Mouse (Mus musculus) spleen, postnatal 10 days (tissue): ENCODE measurements around the gene Ets1.

ENCODE experiments used
- DNase-seq, 2 experiments: peaks; one replicate each; pipeline ENCODE4 v3.0.0; 2021 to 2022; ENCODE audit warnings: low spot score in 2 of 2

Gene Ets1

GRCm38 (mm10) chr9:32666611-32667517 lies 30.8 kb downstream of the Ets1 start:
- DNase-seq, result no peak

GRCm38 (mm10) chr9:32667518-32667908 lies 31.5 kb downstream of the Ets1 start:
- DNase-seq, result no peak

- DNase-seq, result peak in 1 of 2 experiments; percentile 48
Measured at GRCm38 (mm10) chr9:32668075-32668673, 32.2 kb downstream of the Ets1 start.

- DNase-seq, result no peak
Measured at GRCm38 (mm10) chr9:32669397-32669796, 33.4 kb downstream of the Ets1 start.

DNA sequence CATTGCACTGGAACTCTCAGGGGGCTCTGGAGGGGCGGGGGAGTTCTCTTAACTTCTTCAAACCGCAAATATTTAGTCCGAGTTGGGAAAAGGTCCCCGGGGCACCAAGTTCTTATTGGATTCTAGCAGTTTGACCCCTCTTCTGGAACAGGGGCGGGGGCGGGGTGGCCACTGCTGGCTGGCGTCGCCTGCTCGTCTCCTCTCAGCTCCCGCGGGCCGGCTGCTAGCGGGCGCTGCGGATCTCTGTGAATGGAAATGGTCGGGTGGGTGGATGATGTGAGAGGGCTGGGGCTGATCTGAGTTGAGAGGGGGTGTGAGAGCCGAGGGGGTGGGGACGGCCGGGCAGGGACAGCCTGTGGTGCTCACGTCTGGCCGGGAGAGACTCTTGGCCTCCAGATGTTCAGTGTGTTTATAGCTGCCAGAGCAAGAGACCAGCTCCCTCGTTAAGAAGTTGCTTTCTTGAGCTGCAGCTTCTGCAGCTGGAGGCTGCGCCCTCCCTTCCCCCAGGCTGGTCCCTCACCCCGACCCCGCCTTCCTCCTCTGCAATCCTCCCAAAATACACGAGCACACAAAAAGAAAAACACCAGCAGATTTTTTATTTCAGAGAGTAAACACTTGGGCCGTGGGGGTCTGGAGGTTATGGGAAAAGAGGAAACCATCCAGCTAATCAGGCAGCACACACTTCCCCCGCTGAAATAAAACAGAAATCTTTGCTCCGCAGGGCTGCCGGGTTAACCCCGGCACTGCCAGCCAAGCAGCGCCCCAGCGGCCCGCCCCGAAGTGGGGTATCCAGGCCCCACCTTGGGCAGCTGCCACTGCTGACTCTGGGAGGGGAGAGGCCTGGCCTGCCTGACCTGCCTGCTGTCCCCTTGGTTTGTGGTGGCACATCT lies 36.2 kb downstream of the Ets1 start:
- DNase-seq, result peak in 1 of 2 experiments; percentile 70

DNA sequence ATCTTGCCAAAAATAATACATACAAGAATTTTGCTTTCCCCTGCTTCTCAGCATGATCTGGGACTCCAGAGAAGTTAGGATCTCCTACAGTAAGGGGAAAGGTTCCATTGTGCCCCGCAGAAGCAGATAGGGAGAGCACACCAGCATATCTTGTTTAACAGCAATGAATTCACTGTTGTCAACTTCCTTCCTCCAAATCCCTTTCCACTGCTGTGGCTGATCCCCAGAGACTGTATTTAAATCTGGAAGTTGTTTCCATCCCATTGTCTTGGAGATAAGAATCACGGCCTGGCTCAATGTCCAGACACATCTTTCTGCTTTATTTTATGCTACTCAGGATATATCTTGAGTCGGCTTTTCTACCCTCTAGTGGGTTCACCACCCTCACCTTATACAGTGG lies 37.9 kb downstream of the Ets1 start:
- DNase-seq, result no peak

GRCm38 (mm10) chr9:32675671-32676409 lies 39.8 kb downstream of the Ets1 start:
- no peak for DNase-seq

GRCm38 (mm10) chr9:32676480-32676879 lies 40.5 kb downstream of the Ets1 start:
- no peak for DNase-seq

DNA sequence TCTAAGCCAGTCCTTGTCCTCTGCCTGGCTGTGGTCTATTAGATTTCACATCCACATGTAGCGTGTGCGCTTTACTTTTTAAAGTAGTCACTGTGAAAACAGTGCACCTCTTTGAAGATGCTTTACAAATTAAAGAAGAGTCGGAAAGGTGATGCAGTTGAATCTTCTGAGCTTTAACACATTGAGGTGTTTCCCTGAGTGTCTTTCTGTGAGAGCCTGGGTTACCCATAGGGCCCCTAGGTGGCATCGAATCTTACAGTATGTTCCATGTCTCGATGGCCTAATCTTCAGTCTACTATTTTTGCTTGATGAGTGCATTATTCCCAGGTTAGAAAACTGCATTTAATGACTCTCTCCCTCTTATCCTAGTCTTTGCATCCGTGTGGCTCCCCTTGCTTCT lies 41.6 kb downstream of the Ets1 start:
- DNase-seq, result no peak

DNA sequence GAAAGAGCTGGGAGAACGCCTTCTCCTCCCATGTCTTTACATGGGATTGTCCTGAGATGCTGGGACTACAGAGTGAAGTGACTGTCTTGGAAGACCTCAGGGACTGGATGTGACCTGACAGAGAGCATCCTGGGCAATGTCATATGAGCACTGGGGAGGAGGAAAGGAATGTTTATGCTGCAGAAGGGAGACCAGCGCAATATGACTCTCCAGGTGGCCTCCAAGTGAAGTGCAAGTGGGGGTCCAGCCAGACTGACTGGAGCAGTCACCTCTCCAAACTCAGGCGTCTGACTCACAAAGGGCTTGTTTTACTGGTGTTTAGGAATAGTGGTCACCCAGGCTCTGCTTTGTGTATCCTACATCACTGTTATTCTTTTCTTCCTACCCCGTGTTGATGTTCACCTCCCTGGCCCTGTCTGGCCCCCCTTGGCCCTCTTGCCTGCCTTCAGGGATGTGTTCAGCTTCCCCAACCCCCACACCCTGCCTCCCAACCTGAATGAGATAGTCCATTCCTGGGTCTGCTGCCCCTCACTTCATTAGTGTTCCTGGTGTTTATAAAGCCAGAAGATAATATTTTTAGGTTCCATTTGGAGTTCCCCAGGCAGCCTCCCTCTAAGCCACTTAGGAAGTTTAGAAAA lies 42.2 kb downstream of the Ets1 start:
- DNase-seq, result no peak

GRCm38 (mm10) chr9:32679531-32679930 lies 43.5 kb downstream of the Ets1 start:
- DNase-seq, result no peak

DNA sequence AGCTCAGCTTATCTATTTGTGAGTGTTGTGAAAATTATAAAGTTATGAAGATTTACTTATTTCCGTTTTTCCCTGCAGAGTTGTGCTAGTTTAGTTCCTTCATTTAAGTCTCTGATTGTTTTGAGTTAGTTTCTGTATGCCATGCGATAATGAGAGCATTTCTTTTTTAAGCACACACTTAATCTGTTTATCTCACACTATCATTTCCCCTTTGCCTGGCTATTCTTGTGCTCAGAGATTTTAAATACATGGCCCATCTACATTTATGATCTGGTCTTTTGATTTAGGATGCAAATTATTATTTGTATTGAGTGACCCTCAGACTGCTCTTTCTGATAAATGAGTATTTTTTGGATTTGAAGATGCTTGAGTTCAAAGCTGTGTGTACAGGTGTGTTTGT lies 44.2 kb downstream of the Ets1 start:
- no peak for DNase-seq

DNA sequence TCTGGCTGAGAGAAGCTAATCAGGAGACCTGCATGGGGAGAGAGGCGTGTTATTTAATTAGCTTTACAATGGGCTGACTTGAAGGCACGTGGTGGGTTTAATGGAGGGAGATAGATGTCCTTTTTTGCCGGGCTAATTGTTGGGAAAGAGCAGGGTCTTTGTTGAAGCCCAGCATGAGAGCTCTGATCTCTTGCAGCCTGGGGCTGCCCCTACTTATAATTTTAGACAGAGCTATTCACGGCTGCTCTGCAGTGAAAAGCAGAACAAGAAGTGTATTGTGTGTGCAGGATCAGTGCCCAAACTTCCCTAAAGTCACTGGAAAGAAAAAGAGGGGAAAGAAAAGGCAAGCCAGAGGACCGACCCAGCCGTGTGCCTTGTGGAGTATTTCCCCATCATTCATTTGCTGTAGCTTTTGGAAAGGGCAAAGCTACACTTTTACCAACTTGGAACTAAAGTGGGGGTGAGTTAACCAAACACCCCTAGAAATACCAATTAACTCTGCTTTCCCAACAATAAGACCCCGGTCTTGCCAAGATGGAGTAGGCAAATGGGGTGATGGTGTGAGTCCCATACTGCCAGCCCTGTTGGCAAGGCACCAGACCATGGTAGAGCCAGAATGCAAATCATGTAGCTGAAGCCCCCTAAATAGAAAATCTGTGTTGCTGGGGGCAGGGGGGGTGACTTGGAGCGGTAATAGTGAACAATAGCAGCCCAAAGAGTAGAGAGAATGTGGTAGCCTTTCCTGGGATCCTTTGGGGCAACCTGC lies 50.0 kb downstream of the Ets1 start:
- DNase-seq, result no peak

- no peak for DNase-seq
Measured at GRCm38 (mm10) chr9:32688351-32688750, 52.3 kb downstream of the Ets1 start.

DNA sequence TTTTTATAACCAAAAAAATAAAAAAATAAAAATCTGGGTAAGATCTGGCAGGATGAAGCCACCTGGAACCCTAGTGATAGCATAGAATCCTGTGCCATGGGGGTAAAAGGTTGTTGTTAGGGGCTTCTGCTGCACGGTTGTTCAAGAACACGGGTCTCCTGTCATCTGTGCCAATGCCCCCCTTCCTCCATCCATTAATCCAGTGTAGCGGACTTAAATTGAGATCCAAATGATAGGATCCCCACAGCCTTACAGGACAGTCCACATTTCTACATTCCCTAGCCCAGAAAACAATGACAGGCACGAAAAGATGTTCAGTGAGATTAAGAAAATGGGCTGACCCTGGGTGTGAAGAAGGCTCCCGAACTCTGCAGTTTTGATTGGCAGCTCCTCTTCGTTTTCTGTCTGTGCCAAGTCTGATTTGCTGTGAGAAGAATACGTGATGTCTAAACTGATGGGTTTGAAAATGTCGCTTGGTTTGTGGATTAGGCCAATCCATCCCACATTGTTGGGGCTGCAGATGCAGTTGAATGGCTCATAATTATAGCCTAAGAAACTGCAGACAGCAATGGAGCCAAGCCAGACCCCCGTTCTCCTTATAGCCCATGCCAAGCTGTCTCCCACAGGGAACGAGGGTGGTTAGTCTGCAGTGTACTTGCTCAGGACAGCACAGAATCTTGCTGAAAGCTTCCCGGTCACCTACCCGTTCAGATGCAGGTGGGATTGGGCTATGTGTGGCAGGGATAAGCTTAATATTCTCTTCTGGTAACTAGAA lies 55.3 kb downstream of the Ets1 start:
- DNase-seq, result no peak

DNA sequence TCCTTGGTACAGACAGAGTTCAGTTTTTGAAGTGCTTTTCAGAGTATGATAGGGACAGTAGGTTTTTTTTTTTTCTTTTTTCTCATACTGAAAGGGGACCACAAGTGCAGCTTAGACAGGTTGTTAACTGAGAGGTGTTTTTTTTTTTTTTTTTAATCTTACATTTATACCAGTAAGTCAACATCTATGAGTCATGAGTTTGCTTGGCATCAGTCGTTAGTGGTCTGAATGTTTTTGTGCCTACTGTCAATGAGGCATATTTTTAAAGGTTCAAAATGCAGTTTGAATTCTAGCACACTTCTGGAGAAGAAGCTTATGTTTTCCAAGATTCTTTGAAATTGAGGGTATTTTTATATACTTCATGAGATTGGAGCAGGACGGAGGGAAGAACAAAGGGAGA lies 56.9 kb downstream of the Ets1 start:
- no peak for DNase-seq

- DNase-seq, result no peak
Measured at GRCm38 (mm10) chr9:32693411-32693810, 57.4 kb downstream of the Ets1 start.

- no peak for DNase-seq
Measured at GRCm38 (mm10) chr9:32694111-32694824, 58.2 kb downstream of the Ets1 start.
